Mouse (Mus musculus): ENCODE measurements around the gene Scly. TPM values are rescaled to one million over a fixed set of nuclear protein-coding genes. Genes with fewer than 3 reads are reported as not detected.

The Scly gene
- total RNA-seq (2021): 10 to 100 TPM; 10.9 to 11.5 TPM
- long read RNA-seq, experiment 1, transcript Scly-201 (12 exons, 2,202 nt): major isoform, 7 of 10 reads
- long read RNA-seq, experiment 1, partial matches to known transcripts: 0 of 10 reads
- long read RNA-seq, experiment 1, other reads (novel, unspliced or antisense): 2 of 10 reads
- long read RNA-seq, experiment 2, partial matches to known transcripts: 1 of 6 reads
- long read RNA-seq, experiment 2, other reads (novel, unspliced or antisense): 2 of 6 reads

- DNase-seq (ENCODE audit: low spot score in 2 of 2): peak; percentile 88 to 94
Measured at GRCm38 (mm10) chr1:91297799-91298744, at the start of gene Scly. Scly (plus strand) TSS chr1:91298338.

DNA sequence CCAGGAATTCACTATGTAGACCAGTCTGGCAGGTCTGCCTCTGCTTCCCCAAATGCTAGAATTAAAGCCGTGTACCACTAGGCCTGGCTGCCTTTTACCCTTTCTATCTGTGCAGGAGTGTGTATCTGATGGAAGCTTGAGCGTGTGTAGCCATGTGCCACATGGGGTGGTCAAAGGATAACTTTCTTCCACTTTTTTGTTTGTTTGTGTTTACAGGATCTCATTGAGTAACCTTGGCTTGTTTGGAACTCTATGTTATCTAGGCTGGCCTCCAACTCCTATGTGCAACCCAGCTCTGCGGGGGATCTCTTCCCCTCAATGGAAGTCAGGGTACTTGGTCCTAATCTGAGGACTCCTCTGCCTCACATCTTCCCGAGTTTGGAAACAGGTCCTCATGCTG is 49.2 kb upstream of the Scly start:
- DNase-seq (ENCODE audit: low spot score in 2 of 2): no peak

GRCm38 (mm10) chr1:91249564-91250414 is 48.3 kb upstream of the Scly start, which contains the start of gene Ube2f:
Ube2f (plus strand) TSS chr1:91250304.
- peak; percentile 77 to 89 for DNase-seq (ENCODE audit: low spot score in 2 of 2)

GRCm38 (mm10) chr1:91250415-91251147 is 47.6 kb upstream of the Scly start:
- DNase-seq (ENCODE audit: low spot score in 2 of 2): peak in 1 of 2 experiments; percentile 24

- no peak for DNase-seq (ENCODE audit: low spot score in 2 of 2)
Measured at GRCm38 (mm10) chr1:91251148-91251650, 46.9 kb upstream of the Scly start.

GRCm38 (mm10) chr1:91251927-91252326 is 46.2 kb upstream of the Scly start:
- no peak for DNase-seq (ENCODE audit: low spot score in 2 of 2)

DNA sequence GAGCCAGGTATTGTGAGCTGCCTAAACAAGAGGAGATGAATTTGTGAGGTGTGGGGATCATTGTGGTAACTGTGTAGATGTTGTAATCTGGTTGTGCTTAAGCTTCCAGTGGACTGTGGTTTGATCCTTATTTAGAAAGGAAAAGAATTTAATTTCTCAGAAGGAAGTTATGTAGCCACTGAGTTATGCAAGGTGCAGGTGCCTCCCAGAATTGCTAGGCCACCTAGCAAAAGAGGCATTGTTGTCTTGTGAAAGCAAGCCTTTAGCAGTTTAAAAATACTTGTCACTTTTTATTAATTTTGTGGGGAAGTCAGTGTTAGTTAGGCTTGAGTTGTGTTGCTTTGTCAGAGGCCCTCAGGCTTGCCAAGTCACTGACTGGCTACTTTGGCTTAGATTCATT is 40.2 kb upstream of the Scly start:
- no peak for DNase-seq (ENCODE audit: low spot score in 2 of 2)

DNA sequence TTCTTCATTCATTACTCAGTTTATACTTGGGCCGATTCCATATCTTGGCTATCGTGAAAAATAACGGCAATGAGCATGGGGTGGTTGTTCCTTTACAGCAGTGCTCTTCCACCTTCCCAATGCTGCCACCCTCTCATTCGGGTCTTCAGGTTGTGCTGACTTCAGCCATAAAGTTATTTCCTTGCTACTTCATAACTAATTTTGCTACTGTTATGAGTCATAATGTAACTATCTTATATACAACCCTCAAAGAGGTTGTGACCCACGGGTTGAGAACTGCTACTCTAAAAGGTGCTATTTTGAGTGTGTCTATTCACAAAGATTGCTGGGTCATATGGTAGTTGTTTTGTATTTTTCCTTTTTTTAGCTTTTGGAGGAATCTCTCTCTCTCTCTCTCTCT is 38.3 kb upstream of the Scly start:
- no peak for DNase-seq (ENCODE audit: low spot score in 2 of 2)

GRCm38 (mm10) chr1:91262508-91262907 is 35.6 kb upstream of the Scly start:
- no peak for DNase-seq (ENCODE audit: low spot score in 2 of 2)

- DNase-seq (ENCODE audit: low spot score in 2 of 2): no peak
Measured at GRCm38 (mm10) chr1:91272260-91272659, 25.9 kb upstream of the Scly start.

- no peak for DNase-seq (ENCODE audit: low spot score in 2 of 2)
Measured at GRCm38 (mm10) chr1:91276581-91276980, 21.6 kb upstream of the Scly start.

- DNase-seq (ENCODE audit: low spot score in 2 of 2): no peak
Measured at GRCm38 (mm10) chr1:91277480-91277879, 20.7 kb upstream of the Scly start.

- no peak for DNase-seq (ENCODE audit: low spot score in 2 of 2)
Measured at GRCm38 (mm10) chr1:91278410-91279119, 19.6 kb upstream of the Scly start.

GRCm38 (mm10) chr1:91279126-91279525 is 19.0 kb upstream of the Scly start:
- no peak for DNase-seq (ENCODE audit: low spot score in 2 of 2)

DNA sequence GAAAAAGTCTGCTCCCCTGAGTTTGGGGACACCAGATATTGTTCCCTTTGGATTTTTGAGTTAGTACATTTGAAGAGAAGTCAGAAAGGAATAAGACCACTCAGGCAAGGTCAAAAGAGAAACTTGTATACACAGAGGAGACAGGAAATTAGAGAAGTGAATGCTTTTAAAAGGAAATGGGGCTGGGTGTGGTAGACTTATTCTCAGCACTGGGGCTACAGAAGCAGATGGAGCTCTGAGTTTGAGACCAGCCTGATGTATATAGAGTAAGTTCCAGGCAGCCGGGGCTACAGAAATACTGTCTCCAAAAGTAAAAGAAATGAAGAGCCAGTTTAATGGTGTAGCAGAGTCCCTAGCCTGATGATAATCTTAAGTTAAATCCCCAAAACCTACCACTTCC is 15.6 kb upstream of the Scly start:
- no peak for DNase-seq (ENCODE audit: low spot score in 2 of 2)

DNA sequence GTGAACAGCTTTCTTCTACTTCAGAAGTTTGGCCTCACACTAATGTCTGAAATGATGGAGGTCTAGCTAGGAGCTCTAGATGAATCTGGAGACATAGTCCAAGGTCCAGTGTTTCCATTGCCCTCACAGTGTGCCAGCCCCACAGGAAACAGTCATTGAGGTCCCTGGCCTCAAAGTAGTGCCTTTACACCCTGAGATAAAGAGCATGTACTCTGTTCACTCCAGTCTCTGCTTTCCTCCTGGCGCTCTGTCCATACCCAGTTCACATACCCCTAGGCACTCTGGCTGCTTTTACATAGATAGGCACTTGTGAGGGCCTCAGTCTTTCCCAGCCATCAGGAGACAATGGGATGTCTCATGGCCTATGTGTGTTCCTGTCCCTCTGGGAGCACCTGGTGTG is 8.8 kb upstream of the Scly start:
- no peak for DNase-seq (ENCODE audit: low spot score in 2 of 2)

GRCm38 (mm10) chr1:91292101-91292825 is 5.9 kb upstream of the Scly start:
- no peak for DNase-seq (ENCODE audit: low spot score in 2 of 2)

DNA sequence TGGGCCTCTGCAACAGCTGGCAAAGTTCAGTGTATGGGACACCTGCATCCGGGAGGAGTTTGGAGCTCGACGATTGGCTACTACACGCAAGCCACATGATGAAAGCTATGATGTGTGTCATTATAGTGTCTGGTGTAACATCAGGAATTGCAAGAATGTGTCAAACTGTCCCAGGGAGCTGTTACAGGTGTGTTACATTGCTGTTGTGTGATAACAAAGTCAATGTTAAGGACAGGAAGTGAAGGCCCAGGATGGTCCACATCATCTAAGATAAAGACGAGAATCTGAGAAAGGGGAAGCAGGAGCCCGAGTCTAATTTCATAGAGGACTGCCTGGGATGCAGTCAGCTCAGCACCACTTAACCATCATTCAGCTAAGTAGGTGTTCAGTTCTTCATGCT is 2.6 kb upstream of the Scly start:
- no peak for DNase-seq (ENCODE audit: low spot score in 2 of 2)

DNA sequence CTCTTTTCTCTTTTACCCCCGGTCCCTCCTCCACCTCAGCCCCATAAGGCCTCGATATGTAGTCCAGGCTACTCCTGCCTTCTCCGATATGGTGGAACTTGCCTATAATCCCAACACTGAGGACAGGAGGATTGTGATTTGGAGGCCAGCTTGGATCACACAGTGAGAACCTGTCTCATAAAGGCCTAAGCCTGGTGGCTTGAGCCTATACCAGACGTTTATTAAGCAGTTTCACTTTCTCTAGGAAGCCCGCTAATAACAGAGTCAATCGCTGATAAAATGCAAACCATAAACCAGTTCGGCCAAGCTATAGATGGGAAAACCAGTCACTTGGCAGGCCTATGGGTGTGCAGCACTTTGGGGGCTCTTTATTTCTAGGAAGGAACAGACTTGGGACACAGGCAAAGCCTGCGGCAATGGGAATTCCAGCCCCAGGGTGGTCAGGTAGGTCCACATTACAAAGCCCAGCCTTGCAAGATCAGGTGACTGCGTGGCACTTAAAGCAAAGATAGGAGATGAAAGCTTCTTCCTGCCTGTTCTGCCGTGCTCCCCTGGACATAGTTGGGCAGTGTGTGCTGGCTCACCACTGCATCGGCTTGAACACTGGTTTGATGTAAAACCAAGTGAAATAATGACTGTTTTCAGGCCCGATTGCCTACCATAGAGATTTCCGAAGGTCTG is 1.0 kb downstream of the Scly start:
- no peak for DNase-seq (ENCODE audit: low spot score in 2 of 2)
